Mouse (Mus musculus): Measurements from ENCODE around the gene Parvg.

Gene Parvg

GRCm38 (mm10) chr15:84351915-84352844 is 28.4 kb downstream of the Parvg start:
- H3K27me3 ChIP-seq (ENCODE audit: control insufficient read depth, insufficient read depth, low read length, poor library complexity, severe bottlenecking) = 0 out of 2 replicates have a peak, but pooled peaks cover 3% of the 10 kb centered on the region
- no peaks in the 10 kb centered on the region; the same call in 1 of the 2 replicates for H3K36me3 ChIP-seq (ENCODE audit: control insufficient read depth, insufficient read depth, low read length, poor library complexity, severe bottlenecking)
- DNase-seq (ENCODE audit: low read depth, low spot score) = no peak

- DNase-seq (ENCODE audit: low read depth, low spot score) = no peak
- no peaks in the 10 kb centered on the region for H3K27me3 ChIP-seq (ENCODE audit: control insufficient read depth, insufficient read depth, low read length, poor library complexity, severe bottlenecking)
- no peaks in the 10 kb centered on the region for H3K36me3 ChIP-seq (ENCODE audit: control insufficient read depth, insufficient read depth, low read length, poor library complexity, severe bottlenecking)
Measured at GRCm38 (mm10) chr15:84355081-84355480, 31.3 kb downstream of the Parvg start.

- Histone ChIP-seq H3K36me3 (ENCODE audit: control insufficient read depth, insufficient read depth, low read length, poor library complexity, severe bottlenecking) (no peaks in the 10 kb centered on the region), H3K27me3 (ENCODE audit: control insufficient read depth, insufficient read depth, low read length, poor library complexity, severe bottlenecking) (no peaks in the 10 kb centered on the region)
- DNase-seq (ENCODE audit: low read depth, low spot score) = no peak
Measured at GRCm38 (mm10) chr15:84364746-84365145, 40.9 kb downstream of the Parvg start.

DNA sequence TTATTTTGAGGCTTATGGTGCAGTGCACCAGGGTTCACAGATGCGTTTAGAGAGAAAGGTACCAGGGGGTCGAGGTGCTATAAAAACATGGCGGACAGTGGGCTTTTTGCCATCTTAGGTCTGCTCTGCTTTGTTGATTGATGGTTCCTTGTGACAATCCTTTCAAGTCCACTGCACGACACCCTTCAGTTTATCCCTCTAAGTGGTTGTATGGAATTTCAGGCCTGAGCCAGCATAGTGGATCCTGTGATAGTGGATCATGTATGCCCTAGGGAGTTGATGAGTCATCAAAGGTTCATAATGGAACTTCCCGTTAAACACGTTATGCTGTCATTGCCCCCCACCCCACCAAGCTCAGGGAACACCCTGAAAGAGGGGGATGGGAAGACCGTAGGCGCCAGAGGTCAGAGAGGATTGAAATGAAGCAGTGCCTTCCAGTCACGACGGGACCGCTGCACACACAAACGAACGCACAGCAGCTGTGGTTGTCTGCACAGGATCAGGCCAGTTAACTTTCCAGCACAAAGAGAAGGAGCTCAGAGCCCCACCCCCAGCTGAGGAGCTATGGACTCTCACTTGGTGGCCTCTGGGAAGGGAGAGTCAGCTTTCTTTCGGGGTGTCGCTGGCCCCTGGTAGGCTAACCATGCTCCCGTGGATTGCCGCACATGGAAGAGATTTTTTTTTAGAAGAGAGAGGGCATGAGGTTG is 42.0 kb downstream of the Parvg start:
- DNase-seq (ENCODE audit: low read depth, low spot score) = no peak
- Histone ChIP-seq H3K27me3 (ENCODE audit: control insufficient read depth, insufficient read depth, low read length, poor library complexity, severe bottlenecking) (no peaks in the 10 kb centered on the region), H3K36me3 (ENCODE audit: control insufficient read depth, insufficient read depth, low read length, poor library complexity, severe bottlenecking) (no peaks in the 10 kb centered on the region)

- no peak for DNase-seq (ENCODE audit: low read depth, low spot score)
- no peaks in the 10 kb centered on the region for H3K36me3 ChIP-seq (ENCODE audit: control insufficient read depth, insufficient read depth, low read length, poor library complexity, severe bottlenecking)
- no peaks in the 10 kb centered on the region for H3K27me3 ChIP-seq (ENCODE audit: control insufficient read depth, insufficient read depth, low read length, poor library complexity, severe bottlenecking)
Measured at GRCm38 (mm10) chr15:84366574-84366989, 42.8 kb downstream of the Parvg start.

DNA sequence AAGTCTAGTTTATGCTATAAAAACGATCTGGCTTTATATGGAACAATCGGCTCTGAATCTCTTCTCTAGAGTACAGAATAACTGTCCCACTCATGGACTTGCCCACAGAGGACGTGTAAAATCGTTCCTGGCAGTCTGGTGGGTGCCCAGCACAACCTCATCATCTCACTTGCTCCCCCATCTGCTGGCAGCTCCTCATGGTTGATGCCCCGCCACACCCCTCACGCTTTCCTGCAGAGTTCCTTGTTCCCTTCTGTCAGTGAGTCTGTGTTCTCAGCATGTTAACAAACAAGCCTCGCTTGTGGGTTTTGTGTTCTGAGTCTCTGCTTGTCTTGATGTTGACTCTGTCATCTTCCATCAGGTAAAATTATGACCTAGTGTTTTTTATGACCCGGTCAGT is 43.6 kb downstream of the Parvg start:
- no peak for DNase-seq (ENCODE audit: low read depth, low spot score)
- Histone ChIP-seq H3K27me3 (ENCODE audit: control insufficient read depth, insufficient read depth, low read length, poor library complexity, severe bottlenecking) (no peaks in the 10 kb centered on the region), H3K36me3 (ENCODE audit: control insufficient read depth, insufficient read depth, low read length, poor library complexity, severe bottlenecking) (no peaks in the 10 kb centered on the region)

- Histone ChIP-seq H3K36me3 (ENCODE audit: control insufficient read depth, insufficient read depth, low read length, poor library complexity, severe bottlenecking) (no peaks in the 10 kb centered on the region), H3K27me3 (ENCODE audit: control insufficient read depth, insufficient read depth, low read length, poor library complexity, severe bottlenecking) (no peaks in the 10 kb centered on the region)
- DNase-seq (ENCODE audit: low read depth, low spot score) = no peak
Measured at GRCm38 (mm10) chr15:84372801-84373200, 49.0 kb downstream of the Parvg start.

- no peak for DNase-seq (ENCODE audit: low read depth, low spot score)
- Histone ChIP-seq H3K36me3 (ENCODE audit: control insufficient read depth, insufficient read depth, low read length, poor library complexity, severe bottlenecking) (no peaks in the 10 kb centered on the region), H3K27me3 (ENCODE audit: control insufficient read depth, insufficient read depth, low read length, poor library complexity, severe bottlenecking) (no peaks in the 10 kb centered on the region)
Measured at GRCm38 (mm10) chr15:84378734-84379133, 54.9 kb downstream of the Parvg start.

DNA sequence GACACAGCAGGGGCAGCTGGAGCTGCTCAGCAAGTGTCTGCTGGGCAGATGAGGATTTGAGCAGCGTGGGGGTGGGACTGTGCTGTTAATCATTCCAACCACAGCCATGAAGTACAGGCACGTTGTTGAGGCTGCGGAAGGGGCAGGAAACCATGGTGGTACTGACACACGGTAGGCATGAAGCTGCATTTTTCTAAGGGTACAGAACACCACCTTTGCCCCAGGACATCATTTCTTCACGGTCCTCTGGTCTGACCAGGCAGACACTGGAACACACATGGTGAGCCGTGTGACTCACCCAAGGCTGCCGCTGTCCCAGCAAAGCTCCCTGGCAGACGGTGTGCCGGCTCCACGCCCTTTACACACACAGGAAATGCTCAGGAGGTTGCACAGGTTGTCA is 56.4 kb downstream of the Parvg start:
- Histone ChIP-seq H3K36me3 (ENCODE audit: control insufficient read depth, insufficient read depth, low read length, poor library complexity, severe bottlenecking) (no peaks in the 10 kb centered on the region), H3K27me3 (ENCODE audit: control insufficient read depth, insufficient read depth, low read length, poor library complexity, severe bottlenecking) (no peaks in the 10 kb centered on the region)
- DNase-seq (ENCODE audit: low read depth, low spot score) = no peak

GRCm38 (mm10) chr15:84384066-84384465 is 60.2 kb downstream of the Parvg start:
- peak; percentile 24 for DNase-seq (ENCODE audit: low read depth, low spot score)
- no peaks in the 10 kb centered on the region for H3K36me3 ChIP-seq (ENCODE audit: control insufficient read depth, insufficient read depth, low read length, poor library complexity, severe bottlenecking)
- H3K27me3 ChIP-seq (ENCODE audit: control insufficient read depth, insufficient read depth, low read length, poor library complexity, severe bottlenecking) = no peaks in the 10 kb centered on the region

DNA sequence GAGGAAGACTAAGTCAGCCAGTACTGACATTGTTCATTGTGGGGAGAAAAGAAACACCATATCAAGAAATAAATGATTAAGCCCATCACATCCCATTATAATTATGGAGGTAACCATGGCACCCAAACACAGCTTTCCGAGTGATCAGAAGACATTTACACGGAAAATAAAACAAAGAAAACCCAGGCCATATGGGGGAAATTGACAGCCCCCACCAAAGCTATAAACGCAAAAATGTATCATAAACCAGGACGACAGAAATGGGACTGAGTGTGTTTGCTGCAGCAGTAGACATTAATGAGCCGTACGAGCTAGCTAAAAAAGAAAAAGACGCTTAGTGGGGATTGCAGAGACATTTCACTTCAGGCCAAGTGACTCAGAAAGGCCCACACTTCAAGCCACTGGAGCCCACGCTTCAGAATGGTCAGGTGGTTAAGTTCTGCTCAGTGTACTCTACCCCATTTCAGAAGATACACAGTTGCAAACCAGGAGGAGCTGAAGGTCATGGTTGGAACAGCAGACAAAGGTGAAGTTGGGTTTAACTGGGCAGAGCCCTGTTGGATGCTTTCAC is 62.3 kb downstream of the Parvg start:
- DNase-seq (ENCODE audit: low read depth, low spot score) = no peak
- H3K27me3 ChIP-seq (ENCODE audit: control insufficient read depth, insufficient read depth, low read length, poor library complexity, severe bottlenecking) = no peaks in the 10 kb centered on the region
- H3K36me3 ChIP-seq (ENCODE audit: control insufficient read depth, insufficient read depth, low read length, poor library complexity, severe bottlenecking) = no peaks in the 10 kb centered on the region

DNA sequence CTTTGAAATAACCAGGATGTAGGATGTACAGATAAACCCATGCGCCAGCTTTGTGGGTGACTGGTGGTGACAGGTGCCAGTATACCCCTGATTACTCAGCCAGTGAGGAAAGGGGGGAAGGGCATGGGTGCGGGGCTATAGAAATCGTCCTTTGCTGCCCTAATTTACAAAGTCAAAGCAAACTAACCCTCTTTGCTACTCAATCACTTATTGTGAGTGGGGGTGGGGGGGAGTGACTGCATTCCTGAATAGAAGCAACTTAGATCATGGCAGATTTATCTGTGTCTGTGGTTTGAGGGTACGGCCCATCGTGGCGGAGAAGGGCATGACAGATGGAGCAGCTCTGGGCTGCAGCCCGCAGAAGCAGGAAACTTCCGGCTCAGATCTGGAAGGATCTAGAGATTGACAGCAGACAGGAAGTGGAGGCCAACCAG is 64.9 kb downstream of the Parvg start:
- no peaks in the 10 kb centered on the region for H3K36me3 ChIP-seq (ENCODE audit: control insufficient read depth, insufficient read depth, low read length, poor library complexity, severe bottlenecking)
- DNase-seq (ENCODE audit: low read depth, low spot score) = no peak
- no peaks in the 10 kb centered on the region for H3K27me3 ChIP-seq (ENCODE audit: control insufficient read depth, insufficient read depth, low read length, poor library complexity, severe bottlenecking)

DNA sequence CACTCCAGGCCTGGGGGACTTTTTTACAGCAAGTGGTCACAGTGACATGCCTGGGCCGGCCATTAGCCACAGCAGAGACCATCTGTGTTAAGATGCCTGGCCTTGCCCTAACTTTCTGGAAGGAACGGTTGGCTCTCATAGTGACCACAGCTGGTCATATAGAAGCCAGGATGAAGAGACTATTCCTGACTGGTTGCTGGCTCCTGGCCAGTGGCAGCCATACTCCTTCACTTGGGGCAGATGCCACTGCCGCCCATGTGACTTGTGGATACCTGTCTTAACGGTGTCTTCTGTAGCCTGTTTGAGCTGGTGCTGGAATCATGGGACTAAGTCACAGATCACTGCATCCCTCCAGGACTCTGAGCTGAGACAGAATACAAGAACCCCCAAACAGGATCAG is 68.3 kb downstream of the Parvg start:
- no peaks in the 10 kb centered on the region for H3K36me3 ChIP-seq (ENCODE audit: control insufficient read depth, insufficient read depth, low read length, poor library complexity, severe bottlenecking)
- DNase-seq (ENCODE audit: low read depth, low spot score) = no peak
- H3K27me3 ChIP-seq (ENCODE audit: control insufficient read depth, insufficient read depth, low read length, poor library complexity, severe bottlenecking) = no peaks in the 10 kb centered on the region

Data from splenic B cell, adult 2 months (primary cell).